Mouse (Mus musculus) bone marrow macrophage, adult 2 months (primary cell): ENCODE measurements around the gene Panx2.

Experiments used
- CTCF ChIP-seq: IDR thresholded peaks from 2 replicates; pipeline ENCODE4 v1.5.1; 2012; ENCODE audit warnings: low read depth, mild to moderate bottlenecking, low read length, moderate library complexity
- POLR2A ChIP-seq: IDR thresholded peaks from 2 replicates; pipeline ENCODE4 v1.6.1; 2012; ENCODE audit warnings: mild to moderate bottlenecking, low read depth, low read length, borderline replicate concordance

DNA sequence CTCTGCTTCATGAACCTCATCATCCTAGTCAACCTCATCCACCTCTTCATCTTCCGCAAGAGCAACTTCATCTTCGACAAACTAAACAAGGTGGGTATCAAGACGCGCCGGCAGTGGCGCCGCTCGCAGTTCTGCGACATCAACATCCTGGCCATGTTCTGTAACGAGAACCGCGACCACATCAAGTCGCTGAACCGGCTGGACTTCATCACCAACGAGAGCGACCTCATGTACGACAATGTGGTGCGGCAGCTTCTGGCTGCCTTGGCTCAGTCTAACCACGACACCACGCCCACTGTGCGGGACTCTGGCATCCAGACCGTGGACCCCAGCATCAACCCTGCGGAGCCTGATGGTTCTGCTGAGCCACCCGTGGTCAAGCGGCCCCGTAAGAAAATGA lies 8.7 kb downstream of the Panx2 start:
- TF ChIP-seq CTCF (no peak), POLR2A (no peak)
